In genomic region chr6:115901062-115901461, GRCm38 (mm10) we compare ENCODE assay signal across 8 mouse cellular contexts. TPM values are rescaled to one million over a fixed set of nuclear protein-coding genes. Genes with fewer than 3 reads are reported as not detected.
A peak's percentile ranks its signal among the peaks of the same experiment; 100 is the strongest.
DNase-seq lines count a peak whose midpoint lies in the region; ATAC-seq and TF ChIP-seq lines count a peak whose summit lies in the region.

No protein-coding gene starts in this region.

- no peaks in the 10 kb centered on the region for H3K27me3 ChIP-seq in E14TG2a.4 (ENCODE audit: insufficient read depth, low read length)
- no peaks in the 10 kb centered on the region for H3K27me3 ChIP-seq in forebrain, postnatal 0 days (ENCODE audit: insufficient read depth, low read length)
- no peaks in the 10 kb centered on the region for H3K27me3 ChIP-seq in lung, embryonic 16.5 days (ENCODE audit: control insufficient read depth, insufficient read depth, low read depth, low read length)

- H3K9me3 ChIP-seq in E14TG2a.4 (ENCODE audit: low read length), result no peaks in the 10 kb centered on the region
- no peaks in the 10 kb centered on the region for H3K9me3 ChIP-seq in forebrain, postnatal 0 days (ENCODE audit: low read length)
- H3K9me3 ChIP-seq in lung, embryonic 16.5 days (ENCODE audit: control insufficient read depth, low read length), result no peaks in the 10 kb centered on the region

- H3K4me2 ChIP-seq in forebrain, postnatal 0 days (ENCODE audit: low read depth), result no peak overlapping the region
- H3K4me2 ChIP-seq in lung, embryonic 16.5 days (ENCODE audit: low read depth, low read length), result no peak overlapping the region

- peak; percentile 77 for ATAC-seq in cerebellum, adult (ENCODE audit: insufficient number of reproducible peaks, low FRiP score, low TSS enrichment)
- ATAC-seq in forebrain, postnatal 0 days, result peak; percentile 81
- peak; percentile 79 for ATAC-seq in lung, embryonic 16.5 days (ENCODE audit: low read depth)

- H3K36me3 ChIP-seq in E14TG2a.4 (ENCODE audit: insufficient read depth, low read length), result peaks cover 61% of the 10 kb centered on the region
- peaks cover 10% of the 10 kb centered on the region for H3K36me3 ChIP-seq in forebrain, postnatal 0 days (ENCODE audit: insufficient read depth)
- no peaks in the 10 kb centered on the region for H3K36me3 ChIP-seq in lung, embryonic 16.5 days (ENCODE audit: control insufficient read depth, insufficient read depth, low read length)

- TF ChIP-seq POLR2A in olfactory bulb, adult 2 months (IDR thresholded peaks at IDR 0.05; ENCODE audit: insufficient read depth, low read depth, low read length), result no peak

- H3K27ac ChIP-seq in forebrain, postnatal 0 days (ENCODE audit: low read depth, low read length), result no peak overlapping the region
- H3K27ac ChIP-seq in layer of hippocampus, adult 2 months, result peak overlapping the region; percentile 69
- peak overlapping the region; percentile 23 for H3K27ac ChIP-seq in lung, embryonic 16.5 days (ENCODE audit: low read length)
- no peak overlapping the region for H3K27ac ChIP-seq in olfactory bulb, adult 2 months (ENCODE audit: insufficient read depth, low read depth, low read length)

- WGBS in forebrain, postnatal 0 days, result 21% methylated on average over 3 of the region's 3 CpGs
- WGBS in lung, embryonic 16.5 days, result 7% methylated on average over 3 of the region's 3 CpGs
- 8% methylated on average over 3 of the region's 3 CpGs for WGBS in olfactory bulb, adult 2 months

- no peak overlapping the region for H3K4me3 ChIP-seq in E14TG2a.4 (replicated peaks; ENCODE audit: low read length)
- no peak overlapping the region for H3K4me3 ChIP-seq in forebrain, postnatal 0 days (ENCODE audit: low read depth, low read length)
- H3K4me3 ChIP-seq in layer of hippocampus, adult 2 months, result no peak overlapping the region
- H3K4me3 ChIP-seq in lung, embryonic 16.5 days (ENCODE audit: low read length), result no peak overlapping the region
- no peak overlapping the region for H3K4me3 ChIP-seq in olfactory bulb, adult 2 months (ENCODE audit: insufficient read depth, low read depth, low read length)

- no peaks in the 10 kb centered on the region for H3K4me1 ChIP-seq in E14TG2a.4 (replicated peaks; ENCODE audit: low read depth, low read length)
- 0 out of 2 replicates have a peak, but pooled peaks cover 4% of the 10 kb centered on the region for H3K4me1 ChIP-seq in forebrain, postnatal 0 days (ENCODE audit: insufficient read depth)
- peaks cover 22% of the 10 kb centered on the region for H3K4me1 ChIP-seq in lung, embryonic 16.5 days (replicated peaks; ENCODE audit: control insufficient read depth, insufficient read depth, low read length)
- peaks cover 11% of the 10 kb centered on the region for H3K4me1 ChIP-seq in olfactory bulb, adult 2 months (ENCODE audit: control insufficient read depth, insufficient read depth, low read length)

- peak; percentile 26 for TF ChIP-seq CTCF in E14TG2a.4 (conservative IDR thresholded peaks at IDR 0.05; ENCODE audit: low read length)
- TF ChIP-seq CTCF in forebrain, postnatal 0 days (IDR thresholded peaks at IDR 0.05; ENCODE audit: low read depth), result peak; percentile 89
- TF ChIP-seq CTCF in layer of hippocampus, adult 2 months (conservative IDR thresholded peaks at IDR 0.05), result peak; percentile 95
- TF ChIP-seq CTCF in olfactory bulb, adult 2 months (IDR thresholded peaks at IDR 0.05; ENCODE audit: insufficient read depth, low read depth, low read length), result peak; percentile 76

- H3K9ac ChIP-seq in forebrain, postnatal 0 days, result no peak overlapping the region
- no peak overlapping the region for H3K9ac ChIP-seq in lung, embryonic 16.5 days (ENCODE audit: low read length)

- DNase-seq in forebrain, postnatal 0 days, result peak; percentile 83
- peak; percentile 84 for DNase-seq in heart, postnatal 4 days
- DNase-seq in layer of hippocampus, adult 2 months (ENCODE audit: low spot score in 2 of 2), result peak; percentile 76 to 80
- DNase-seq in thymus, postnatal 10 days (ENCODE audit: low spot score in 2 of 2), result peak; percentile 32 to 63

RNA-seq across cellular contexts. Expression of gene Rho, which starts 30.5 kb away (rescaled TPM):
- 0.23 and 0.57 TPM in 2 replicates for total RNA-seq in forebrain, postnatal 0 days (2014; rRNA removed)
- 0.08 TPM in 1 of 2 replicates, not detected in the other for polyA plus RNA-seq in forebrain, postnatal 0 days (2015; fragmentation: Nextera tagmentation; extraction: Ambion mirVana)
- total RNA-seq in heart, postnatal 4 days (2021), result under 1 TPM; 0.24 to 0.34 TPM
- 1 to 10 TPM in 1 of 2 experiments, under 1 TPM in 1; 0.49 to 1.1 TPM for total RNA-seq in layer of hippocampus, adult 2 months (2021)
- 0.08 and 0.16 TPM in 2 replicates for polyA plus RNA-seq in lung, embryonic 16.5 days (2015; fragmentation: Nextera tagmentation; extraction: Ambion mirVana)
- not detected in 2 replicates for polyA plus RNA-seq in olfactory bulb, adult 2 months (2012; ENCODE audit: insufficient read depth, insufficient read length, low replicate concordance, missing spikeins)

RNA-seq across cellular contexts. Expression of gene H1foo, which starts 43.7 kb away (rescaled TPM):
- total RNA-seq in forebrain, postnatal 0 days (2014; rRNA removed), result not detected in 2 replicates
- not detected in 2 replicates for polyA plus RNA-seq in forebrain, postnatal 0 days (2015; fragmentation: Nextera tagmentation; extraction: Ambion mirVana)
- not detected for total RNA-seq in heart, postnatal 4 days (2021)
- total RNA-seq in layer of hippocampus, adult 2 months (2021), result not detected
- not detected in 2 replicates for polyA plus RNA-seq in lung, embryonic 16.5 days (2015; fragmentation: Nextera tagmentation; extraction: Ambion mirVana)
- polyA plus RNA-seq in olfactory bulb, adult 2 months (2012; ENCODE audit: insufficient read depth, insufficient read length, low replicate concordance, missing spikeins), result not detected in 2 replicates

RNA-seq across cellular contexts. Expression of gene Ift122, which starts 47.8 kb away (rescaled TPM):
- 27.1 and 32.6 TPM in 2 replicates for total RNA-seq in forebrain, postnatal 0 days (2014; rRNA removed)
- 17.6 and 25.6 TPM in 2 replicates for polyA plus RNA-seq in forebrain, postnatal 0 days (2015; fragmentation: Nextera tagmentation; extraction: Ambion mirVana)
- total RNA-seq in heart, postnatal 4 days (2021), result 10 to 100 TPM; 16.3 to 17.6 TPM
- 10 to 100 TPM; 30.3 TPM for total RNA-seq in layer of hippocampus, adult 2 months (2021)
- 23.4 and 23.5 TPM in 2 replicates for polyA plus RNA-seq in lung, embryonic 16.5 days (2015; fragmentation: Nextera tagmentation; extraction: Ambion mirVana)
- polyA plus RNA-seq in olfactory bulb, adult 2 months (2012; ENCODE audit: insufficient read depth, insufficient read length, low replicate concordance, missing spikeins), result not detected in 2 replicates

RNA-seq across cellular contexts. Expression of gene Mbd4, which starts 47.9 kb away (rescaled TPM):
- 6.6 and 6.7 TPM in 2 replicates for total RNA-seq in forebrain, postnatal 0 days (2014; rRNA removed)
- polyA plus RNA-seq in forebrain, postnatal 0 days (2015; fragmentation: Nextera tagmentation; extraction: Ambion mirVana), result 4.3 and 6.8 TPM in 2 replicates
- 1 to 10 TPM; 3.4 to 3.8 TPM for total RNA-seq in heart, postnatal 4 days (2021)
- total RNA-seq in layer of hippocampus, adult 2 months (2021), result 1 to 10 TPM; 6.3 to 6.8 TPM
- 22.4 and 23.5 TPM in 2 replicates for polyA plus RNA-seq in lung, embryonic 16.5 days (2015; fragmentation: Nextera tagmentation; extraction: Ambion mirVana)
- not detected in 2 replicates for polyA plus RNA-seq in olfactory bulb, adult 2 months (2012; ENCODE audit: insufficient read depth, insufficient read length, low replicate concordance, missing spikeins)

Comparison
In these comparisons a context has a peak if more than half of its experiments do, and no peak if none do; other contexts are left out.
1. CTCF ChIP-seq: peak in every context shown above with its lines; median percentile 95 in layer of hippocampus, adult 2 months; 89 in forebrain, postnatal 0 days; 76 in olfactory bulb, adult 2 months; 26 in E14TG2a.4.
2. H3K27ac ChIP-seq: peak in layer of hippocampus, adult 2 months (single experiment) and lung, embryonic 16.5 days (single experiment); none in forebrain, postnatal 0 days (single experiment) and olfactory bulb, adult 2 months (single experiment).
3. Peak in every context shown above with its lines, with median percentiles within 50 percentile points of each other: ATAC-seq and DNase-seq.